Mouse (Mus musculus) kidney, adult 2 months (tissue): ENCODE results near the gene Hist1h2ac.

Experiments
- CTCF ChIP-seq: fragments of 200-500 bp; conservative IDR thresholded peaks from 2 replicates; pipeline ENCODE4 v1.5.1; 2011; ENCODE audit warnings: low read depth, mild to moderate bottlenecking, control low read depth, low read length, moderate library complexity, mixed read lengths; ENCODE audit not compliant: insufficient read depth, insufficient read length
- POLR2A ChIP-seq: fragments of 200-500 bp; IDR thresholded peaks from one replicate; pipeline ENCODE4 v1.6.1; 2011; ENCODE audit warnings: low read depth, low read length, control low read depth

DNA sequence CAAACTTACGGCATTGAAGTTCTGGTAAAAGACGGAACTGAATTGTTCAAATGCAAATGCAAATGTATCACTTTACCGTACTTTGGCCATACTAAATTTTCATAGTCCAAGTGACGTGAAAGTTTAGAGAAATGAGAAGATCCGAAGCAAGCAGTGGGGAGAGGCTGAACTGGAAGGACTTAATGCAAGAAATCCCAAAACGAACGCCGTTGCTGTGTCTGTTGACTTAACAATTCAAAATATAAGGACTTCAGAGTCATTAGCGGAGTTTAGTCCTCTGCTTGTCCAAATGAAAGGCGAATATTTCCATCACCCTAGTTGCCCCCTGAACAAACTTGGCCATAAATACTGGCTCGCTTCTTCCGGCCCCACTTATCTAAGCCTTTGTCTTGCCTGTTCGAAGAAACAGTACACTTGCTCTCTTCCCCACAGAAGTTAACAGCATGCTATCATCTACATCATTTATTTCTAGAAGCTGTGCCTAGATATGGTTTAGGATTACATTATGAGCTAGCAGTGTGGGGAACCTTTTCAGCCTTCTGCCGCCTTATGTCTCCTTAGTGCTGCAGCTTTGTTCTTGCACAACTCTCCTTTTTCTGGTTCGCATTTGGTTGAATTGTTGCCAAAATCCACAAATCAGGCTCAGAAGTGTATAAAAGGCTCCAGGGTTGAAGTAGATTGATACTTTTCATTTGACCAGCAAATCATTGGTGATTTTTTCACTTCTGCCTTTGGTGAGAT lies 1.5 kb upstream of the Hist1h2ac start:
- TF ChIP-seq CTCF: no peak
- no peak for TF ChIP-seq POLR2A
